Mouse (Mus musculus) liver, embryonic 14.5 days (tissue): ENCODE data around the gene Rtn4rl1. TPM values are rescaled to one million over a fixed set of nuclear protein-coding genes. Genes with fewer than 3 reads are reported as not detected.

Experiments
- ATAC-seq: fragments of 200-750 bp; cut with Nextera tagmentation; 2 replicates; pipeline ENCODE4 v1.8.0; 2017; ENCODE audit warnings: moderate number of reproducible peaks, mild to moderate bottlenecking, moderate library complexity; ENCODE audit not compliant: insufficient read depth
- DNase-seq, 3 experiments: peaks; one replicate each; pipeline ENCODE4 v3.0.0-alpha.2; 2012 to 2013; ENCODE audit warnings: low read depth in 3 of 3, low spot score in 3 of 3
- H3K27ac ChIP-seq: fragments of 300-500 bp; sonication (generic); 2 replicates; pipeline ENCODE4 v1.5.1; 2014; ENCODE audit warnings: moderate library complexity, mild to moderate bottlenecking, control low read depth, inconsistent platforms
- H3K27me3 ChIP-seq: fragments of 300-500 bp; sonication (generic); 2 replicates; pipeline ENCODE4 v1.6.1; 2014; ENCODE audit warnings: mild to moderate bottlenecking, low read length, moderate library complexity; ENCODE audit not compliant: control insufficient read depth, insufficient read depth
- H3K36me3 ChIP-seq: fragments of 300-500 bp; sonication (generic); replicated peaks from 2 replicates; pipeline ENCODE4 v1.6.1; 2014; ENCODE audit warnings: low read depth; ENCODE audit not compliant: control insufficient read depth, insufficient read depth
- H3K4me1 ChIP-seq, 2 experiments: fragments of 200-500 bp in 1 of 2; fragments of 300-500 bp in 1 of 2; sonication (generic) in 1 of 2; replicated peaks; 2 replicates each; pipeline ENCODE4 v1.6.1; 2012 to 2014; ENCODE audit warnings: antibody characterized with exemption in 1 of 2, inconsistent platforms in 1 of 2, low read length in 1 of 2; ENCODE audit not compliant: control insufficient read depth in 2 of 2, insufficient read depth in 2 of 2
- H3K4me2 ChIP-seq: fragments of 300-500 bp; sonication (generic); 2 replicates; pipeline ENCODE4 v1.6.1; 2014; ENCODE audit warnings: low read depth, mild to moderate bottlenecking, control low read depth, moderate library complexity
- H3K4me3 ChIP-seq, 2 experiments: fragments of 200-500 bp in 1 of 2; fragments of 300-500 bp in 1 of 2; sonication (generic) in 1 of 2; 2 replicates each; pipeline ENCODE4 v1.5.1; 2012 to 2014; ENCODE audit warnings: low read depth in 2 of 2, low read length in 2 of 2, mild to moderate bottlenecking in 2 of 2, control low read depth in 1 of 2, inconsistent platforms in 1 of 2, moderate library complexity in 1 of 2; ENCODE audit not compliant: insufficient read depth in 1 of 2
- H3K9ac ChIP-seq: fragments of 300-500 bp; sonication (generic); replicated peaks from 2 replicates; pipeline ENCODE4 v1.6.1; 2014; ENCODE audit warnings: mild to moderate bottlenecking, control low read depth, moderate library complexity
- H3K9me3 ChIP-seq: fragments of 300-500 bp; sonication (generic); 2 replicates; pipeline ENCODE4 v1.6.1; 2016; ENCODE audit warnings: low read length, mixed read lengths; ENCODE audit not compliant: control insufficient read depth
- CTCF ChIP-seq: IDR thresholded peaks from 2 replicates; pipeline ENCODE4 v1.5.1; 2016; ENCODE audit warnings: antibody characterized with exemption, low read depth, control low read depth
- EP300 ChIP-seq: IDR thresholded peaks from 2 replicates; pipeline ENCODE4 v1.6.1; 2016; ENCODE audit warnings: antibody characterized with exemption, low read depth
- WGBS: fragments of 180-500 bp; shearing (Covaris S2); extraction: QIAGEN DNeasy Blood & Tissue Kit; methylation state at CpG from one replicate; pipeline ENCODE4 v1.1.7; 2014; ENCODE audit not compliant: insufficient replicate concordance; 5-methylcytosine and 5-hydroxymethylcytosine counted together
- polyA plus RNA-seq, 2 experiments: library from polyadenylated mRNA; depleted of rRNA in 1 of 2; stranded (reverse) in 1 of 2; unstranded in 1 of 2; fragments of >200 nt; fragmentation: Nextera tagmentation in 1 of 2; extraction: Ambion mirVana in 1 of 2; gene quantifications; 2 replicates each; pipeline versions ENCODE4 v1.2.1 to v1.2.3; 2012 to 2014

The Rtn4rl1 gene
- polyA plus RNA-seq, 2 experiments: 0.56 to 0.98 TPM

- 2% methylated on average over 58 of the region's 63 CpGs for WGBS
- Histone ChIP-seq H3K9ac (no peak overlapping the region), H3K4me1 (no peaks in the 10 kb centered on the region; a peak in 1 of 4 replicates), H3K9me3 (no peaks in the 10 kb centered on the region), H3K4me3 (peak overlapping the region in 1 of 2 experiments; percentile 52; a peak in 2 of 4 replicates), H3K27me3 (peaks cover 85% of the 10 kb centered on the region), H3K27ac (no peak overlapping the region), H3K4me2 (peak overlapping the region; percentile 74), H3K36me3 (no peaks in the 10 kb centered on the region)
- TF ChIP-seq EP300 (no peak), CTCF (no peak)
- DNase-seq: no peak
- ATAC-seq: no peak
Measured at GRCm38 (mm10) chr11:75167643-75168589, 25.7 kb upstream of the Rtn4rl1 start.

- H3K4me2 ChIP-seq: peak overlapping the region; percentile 74
- H3K9me3 ChIP-seq: no peaks in the 10 kb centered on the region
- H3K4me3 ChIP-seq: peak overlapping the region; percentile 32 to 52
- WGBS: under 1% methylated on average over 83 of the region's 83 CpGs
- peaks cover 93% of the 10 kb centered on the region for H3K27me3 ChIP-seq
- peak in 2 of 3 experiments; percentile 38 to 45 for DNase-seq
- TF ChIP-seq EP300: no peak
- TF ChIP-seq CTCF: peak; percentile 84
- no peak overlapping the region for H3K27ac ChIP-seq
- peak overlapping the region; percentile 32 for H3K9ac ChIP-seq
- H3K36me3 ChIP-seq: no peaks in the 10 kb centered on the region
- peaks cover under 1 to 3% of the 10 kb centered on the region in 2 experiments for H3K4me1 ChIP-seq
- ATAC-seq: 0 out of 2 replicates have a peak, but pooled peaks have one; percentile 25
Measured at GRCm38 (mm10) chr11:75168590-75169361, 24.8 kb upstream of the Rtn4rl1 start.

GRCm38 (mm10) chr11:75169405-75170080, 24.0 kb upstream of the Rtn4rl1 start, which contains the start of gene Hic1:
Gene Hic1 (minus strand): TSS chr11:75169519.
- Histone ChIP-seq H3K27me3 (peaks cover 98% of the 10 kb centered on the region), H3K27ac (no peak within 1 kb of the TSS)
- no peak for DNase-seq

GRCm38 (mm10) chr11:75170136-75170751, 23.3 kb upstream of the Rtn4rl1 start:
- peaks cover 91% of the 10 kb centered on the region for H3K27me3 ChIP-seq
- no peak overlapping the region for H3K9ac ChIP-seq
- peak overlapping the region; percentile 23 to 42; a peak in 3 of 4 replicates for H3K4me3 ChIP-seq
- H3K27ac ChIP-seq: no peak overlapping the region
- DNase-seq (peak; percentile 66 to 77 (median 66)), ATAC-seq (peak; percentile 33; the same call in 1 of the 2 replicates)
- no peaks in the 10 kb centered on the region for H3K36me3 ChIP-seq
- TF ChIP-seq EP300 (no peak), CTCF (peak; percentile 82)
- H3K4me2 ChIP-seq: peak overlapping the region; percentile 74
- no peaks in the 10 kb centered on the region for H3K9me3 ChIP-seq
- H3K4me1 ChIP-seq: peaks cover 2 to 7% of the 10 kb centered on the region in 2 experiments
- WGBS: under 1% methylated on average over 38 of the region's 38 CpGs

More at GRCm38 (mm10) chr11:75169405-75170080, 24.0 kb upstream of the Rtn4rl1 start, which contains the start of gene Hic1:
- no peak for TF ChIP-seq EP300
- no peak for TF ChIP-seq CTCF
- WGBS: 7% methylated on average over 23 of the region's 23 CpGs
- H3K4me3 ChIP-seq: peak within 1 kb of the TSS; percentile 32 to 52
- peaks cover 2 to 7% of the 10 kb centered on the region in 2 experiments for H3K4me1 ChIP-seq
- ATAC-seq: no peak
- H3K36me3 ChIP-seq: no peaks in the 10 kb centered on the region
- peak within 1 kb of the TSS; percentile 74 for H3K4me2 ChIP-seq
- peak within 1 kb of the TSS; percentile 32 for H3K9ac ChIP-seq
- no peaks in the 10 kb centered on the region for H3K9me3 ChIP-seq
